Mouse (Mus musculus): ENCODE results near the gene Syvn1. TPM values are rescaled to one million over a fixed set of nuclear protein-coding genes. Genes with fewer than 3 reads are reported as not detected.
A peak's percentile ranks its signal among the peaks of the same experiment; 100 is the strongest.

Gene Syvn1
- total RNA-seq, 1 experiment: 29.6 TPM

DNA sequence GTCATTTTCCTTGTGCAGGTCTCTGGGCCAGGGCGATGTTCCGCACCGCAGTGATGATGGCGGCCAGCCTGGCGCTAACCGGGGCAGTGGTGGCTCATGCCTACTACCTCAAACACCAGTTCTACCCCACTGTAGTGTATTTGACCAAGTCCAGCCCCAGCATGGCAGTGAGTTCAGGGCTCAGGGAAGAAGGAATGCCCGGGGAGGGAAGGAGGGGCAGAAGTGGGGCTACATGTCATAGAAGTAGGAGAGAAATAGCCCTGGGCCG lies 1.5 kb downstream of the Syvn1 start:
- in situ Hi-C loops (cut with MboI; ENCODE audit: low sequenced_read_pairs in 2 of 2, unreplicated experiment in 2 of 2): no loop called here
- no peaks in the 10 kb centered on the region; a peak in 1 of 4 replicates for H3K4me1 ChIP-seq (ENCODE audit: control insufficient read depth in 2 of 2, insufficient read depth in 2 of 2, low read length in 2 of 2, poor library complexity in 1 of 2)
- H3K9ac ChIP-seq (ENCODE audit: insufficient read depth, low read depth, low read length, poor library complexity, severe bottlenecking): peak overlapping the region; percentile 91
- no peaks in the 10 kb centered on the region for H3K9me3 ChIP-seq (ENCODE audit: control insufficient read depth, insufficient read depth, low read depth, low read length)
- H3K36me3 ChIP-seq (ENCODE audit: control insufficient read depth, insufficient read depth, low read length, poor library complexity, severe bottlenecking): peaks cover 42% of the 10 kb centered on the region
- H3K4me3 ChIP-seq (ENCODE audit: insufficient read depth in 1 of 2, low read depth in 1 of 2, low read length in 2 of 2, poor library complexity in 1 of 2, severe bottlenecking in 1 of 2): peak overlapping the region; percentile 74 to 80
- TF ChIP-seq ZC3H11A (IDR thresholded peaks at IDR 0.05; ENCODE audit: borderline replicate concordance, low read depth, low read length): no peak
- TF ChIP-seq HCFC1 (IDR thresholded peaks at IDR 0.05; ENCODE audit: borderline replicate concordance, insufficient read depth, low read length): no peak
- no peak for TF ChIP-seq MAFK (IDR thresholded peaks at IDR 0.05; ENCODE audit: insufficient read depth, low read depth, low read length)
- TF ChIP-seq ZNF384 (IDR thresholded peaks at IDR 0.05; ENCODE audit: low read depth, low read length): no peak
- no peak overlapping the region for H3K27ac ChIP-seq (ENCODE audit: insufficient read depth, low read depth, low read length, poor library complexity, severe bottlenecking)
- DNase-seq (ENCODE audit: low read depth, low spot score): no peak

- Histone ChIP-seq H3K4me3 (ENCODE audit: insufficient read depth in 1 of 2, low read depth in 1 of 2, low read length in 2 of 2, poor library complexity in 1 of 2, severe bottlenecking in 1 of 2) (no peak overlapping the region), H3K9me3 (ENCODE audit: control insufficient read depth, insufficient read depth, low read depth, low read length) (no peaks in the 10 kb centered on the region), H3K27ac (ENCODE audit: insufficient read depth, low read depth, low read length, poor library complexity, severe bottlenecking) (no peak overlapping the region), H3K36me3 (ENCODE audit: control insufficient read depth, insufficient read depth, low read length, poor library complexity, severe bottlenecking) (peaks cover 51% of the 10 kb centered on the region), H3K4me1 (ENCODE audit: control insufficient read depth in 2 of 2, insufficient read depth in 2 of 2, low read length in 2 of 2, poor library complexity in 1 of 2) (no peaks in the 10 kb centered on the region; a peak in 1 of 4 replicates), H3K9ac (ENCODE audit: insufficient read depth, low read depth, low read length, poor library complexity, severe bottlenecking) (no peak overlapping the region)
- TF ChIP-seq HCFC1 (IDR thresholded peaks at IDR 0.05; ENCODE audit: borderline replicate concordance, insufficient read depth, low read length): no peak
- TF ChIP-seq ZNF384 (IDR thresholded peaks at IDR 0.05; ENCODE audit: low read depth, low read length): no peak
- TF ChIP-seq MAFK (IDR thresholded peaks at IDR 0.05; ENCODE audit: insufficient read depth, low read depth, low read length): no peak
- TF ChIP-seq ZC3H11A (IDR thresholded peaks at IDR 0.05; ENCODE audit: borderline replicate concordance, low read depth, low read length): no peak
- no peak for TF ChIP-seq CHD2 (IDR thresholded peaks at IDR 0.05; ENCODE audit: low read depth, low read length)
- DNase-seq (ENCODE audit: low read depth, low spot score): no peak
- in situ Hi-C loops (cut with MboI; ENCODE audit: low sequenced_read_pairs in 2 of 2, unreplicated experiment in 2 of 2): no loop called here
These were observed 2.5 kb downstream of the Syvn1 start for GRCm38 (mm10) chr19:6048681-6049410.

DNA sequence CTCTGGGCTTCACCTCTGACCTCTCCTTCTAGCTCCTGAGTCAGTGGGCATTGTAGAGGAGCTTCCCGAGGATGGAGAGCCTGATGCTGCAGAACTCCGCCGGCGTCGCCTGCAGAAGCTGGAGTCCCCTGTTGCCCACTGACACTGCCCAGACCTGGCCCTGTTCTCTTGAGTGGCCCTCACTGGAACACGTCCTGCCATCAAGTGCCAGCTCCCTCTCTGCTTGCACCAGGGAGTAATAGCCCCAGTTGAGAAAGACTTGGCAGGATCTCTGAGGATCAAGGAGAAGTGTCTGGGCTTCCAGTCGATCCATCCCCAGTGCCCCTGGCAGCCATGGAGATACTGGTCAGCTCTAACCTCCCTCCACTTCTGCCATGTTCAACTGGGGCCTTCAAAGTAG lies 6.1 kb downstream of the Syvn1 start:
- in situ Hi-C loops (cut with MboI; ENCODE audit: low sequenced_read_pairs in 2 of 2, unreplicated experiment in 2 of 2): no loop called here
- Histone ChIP-seq H3K9ac (ENCODE audit: insufficient read depth, low read depth, low read length, poor library complexity, severe bottlenecking) (no peak overlapping the region), H3K9me3 (ENCODE audit: control insufficient read depth, insufficient read depth, low read depth, low read length) (no peaks in the 10 kb centered on the region)

DNA sequence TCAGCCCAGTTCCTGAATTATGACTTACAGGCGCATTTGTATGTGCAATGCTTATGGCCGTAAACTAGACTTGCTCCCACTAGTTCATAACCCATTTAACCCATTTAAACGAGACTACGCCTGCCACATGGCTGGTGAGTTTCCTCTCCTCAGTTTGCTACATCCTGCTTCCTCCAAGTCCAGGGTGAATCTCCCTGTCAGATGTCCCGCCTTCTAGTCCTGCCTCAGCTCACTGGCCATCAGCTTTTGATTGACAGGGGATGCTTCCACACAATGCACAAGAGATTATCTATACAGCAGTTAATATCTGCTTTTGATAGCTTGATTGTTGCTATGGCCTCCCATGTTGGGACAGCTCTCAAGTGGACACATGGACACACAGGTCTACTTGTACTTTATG lies 7.9 kb downstream of the Syvn1 start:
- H3K9me3 ChIP-seq (ENCODE audit: control insufficient read depth, insufficient read depth, low read depth, low read length): no peaks in the 10 kb centered on the region
- H3K9ac ChIP-seq (ENCODE audit: insufficient read depth, low read depth, low read length, poor library complexity, severe bottlenecking): no peak overlapping the region
- H3K27ac ChIP-seq (ENCODE audit: insufficient read depth, low read depth, low read length, poor library complexity, severe bottlenecking): no peak overlapping the region
- H3K4me1 ChIP-seq (ENCODE audit: control insufficient read depth in 2 of 2, insufficient read depth in 2 of 2, low read length in 2 of 2, poor library complexity in 1 of 2): peaks cover 2% of the 10 kb centered on the region in 2 experiments; a peak in 2 of 4 replicates
- H3K4me3 ChIP-seq (ENCODE audit: insufficient read depth in 1 of 2, low read depth in 1 of 2, low read length in 2 of 2, poor library complexity in 1 of 2, severe bottlenecking in 1 of 2): no peak overlapping the region
- in situ Hi-C loops (cut with MboI; ENCODE audit: low sequenced_read_pairs in 2 of 2, unreplicated experiment in 2 of 2): no loop called here
- DNase-seq (ENCODE audit: low read depth, low spot score): no peak
- H3K36me3 ChIP-seq (ENCODE audit: control insufficient read depth, insufficient read depth, low read length, poor library complexity, severe bottlenecking): peaks cover 74% of the 10 kb centered on the region
- TF ChIP-seq ZNF384 (IDR thresholded peaks at IDR 0.05; ENCODE audit: low read depth, low read length): no peak
- TF ChIP-seq MAFK (IDR thresholded peaks at IDR 0.05; ENCODE audit: insufficient read depth, low read depth, low read length): no peak
- TF ChIP-seq CHD2 (IDR thresholded peaks at IDR 0.05; ENCODE audit: low read depth, low read length): no peak
- no peak for TF ChIP-seq HCFC1 (IDR thresholded peaks at IDR 0.05; ENCODE audit: borderline replicate concordance, insufficient read depth, low read length)
- no peak for TF ChIP-seq ZC3H11A (IDR thresholded peaks at IDR 0.05; ENCODE audit: borderline replicate concordance, low read depth, low read length)

More for the DNA sequence above, 6.1 kb downstream of the Syvn1 start:
- TF ChIP-seq MAFK (IDR thresholded peaks at IDR 0.05; ENCODE audit: insufficient read depth, low read depth, low read length): no peak
- TF ChIP-seq ZC3H11A (IDR thresholded peaks at IDR 0.05; ENCODE audit: borderline replicate concordance, low read depth, low read length): no peak
- TF ChIP-seq ZNF384 (IDR thresholded peaks at IDR 0.05; ENCODE audit: low read depth, low read length): no peak
- TF ChIP-seq CHD2 (IDR thresholded peaks at IDR 0.05; ENCODE audit: low read depth, low read length): no peak
- TF ChIP-seq HCFC1 (IDR thresholded peaks at IDR 0.05; ENCODE audit: borderline replicate concordance, insufficient read depth, low read length): no peak
- Histone ChIP-seq H3K4me1 (ENCODE audit: control insufficient read depth in 2 of 2, insufficient read depth in 2 of 2, low read length in 2 of 2, poor library complexity in 1 of 2) (peaks cover 0 to 2% of the 10 kb centered on the region in 2 experiments; a peak in 1 of 4 replicates), H3K4me3 (ENCODE audit: insufficient read depth in 1 of 2, low read depth in 1 of 2, low read length in 2 of 2, poor library complexity in 1 of 2, severe bottlenecking in 1 of 2) (no peak overlapping the region), H3K36me3 (ENCODE audit: control insufficient read depth, insufficient read depth, low read length, poor library complexity, severe bottlenecking) (peaks cover 71% of the 10 kb centered on the region), H3K27ac (ENCODE audit: insufficient read depth, low read depth, low read length, poor library complexity, severe bottlenecking) (no peak overlapping the region)
- DNase-seq (ENCODE audit: low read depth, low spot score): no peak

Data from ES-E14 (cell line).